Mouse (Mus musculus) spleen, adult 2 months (tissue): ENCODE results near the gene Pign.

ENCODE experiments used
- CTCF ChIP-seq: fragments of 200-500 bp; IDR thresholded peaks from 2 replicates; pipeline ENCODE4 v1.5.1; 2011; ENCODE audit warnings: mild to moderate bottlenecking, inconsistent platforms; ENCODE audit not compliant: insufficient read depth, insufficient read length, insufficient replicate concordance; ENCODE audit errors: extremely low read depth
- POLR2A ChIP-seq: fragments of 200-500 bp; IDR thresholded peaks from 2 replicates; pipeline ENCODE4 v1.6.1; 2011; ENCODE audit warnings: low read depth, low read length, inconsistent platforms

DNA sequence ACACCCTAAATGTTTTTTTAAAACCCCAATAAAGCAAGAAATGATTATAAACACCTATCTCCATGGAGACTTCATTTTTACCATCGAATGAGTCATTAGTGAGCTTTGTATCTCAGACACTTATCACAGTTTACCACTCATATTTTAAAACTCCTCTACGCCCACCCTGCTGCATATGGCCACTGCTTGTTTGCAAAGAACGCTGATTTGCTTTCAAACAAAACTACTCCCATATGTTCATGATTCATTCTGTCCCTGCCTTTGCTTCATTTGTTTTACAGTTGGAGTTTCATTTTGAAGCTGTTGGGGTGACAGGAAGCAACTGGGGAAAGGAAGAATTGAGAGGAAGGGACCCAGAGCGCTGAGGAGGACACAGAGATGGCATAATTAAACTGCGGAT is 170.9 kb downstream of the Pign start:
- TF ChIP-seq POLR2A = no peak
- no peak for TF ChIP-seq CTCF
